Mouse (Mus musculus) ZHBTc4 (cell line): ENCODE results near the gene Fgf2.

Experiments used
- DNase-seq: peaks from one replicate; pipeline ENCODE4 v3.0.0-alpha.2; 2011; ENCODE audit warnings: low read depth, low spot score

The Fgf2 gene

DNA sequence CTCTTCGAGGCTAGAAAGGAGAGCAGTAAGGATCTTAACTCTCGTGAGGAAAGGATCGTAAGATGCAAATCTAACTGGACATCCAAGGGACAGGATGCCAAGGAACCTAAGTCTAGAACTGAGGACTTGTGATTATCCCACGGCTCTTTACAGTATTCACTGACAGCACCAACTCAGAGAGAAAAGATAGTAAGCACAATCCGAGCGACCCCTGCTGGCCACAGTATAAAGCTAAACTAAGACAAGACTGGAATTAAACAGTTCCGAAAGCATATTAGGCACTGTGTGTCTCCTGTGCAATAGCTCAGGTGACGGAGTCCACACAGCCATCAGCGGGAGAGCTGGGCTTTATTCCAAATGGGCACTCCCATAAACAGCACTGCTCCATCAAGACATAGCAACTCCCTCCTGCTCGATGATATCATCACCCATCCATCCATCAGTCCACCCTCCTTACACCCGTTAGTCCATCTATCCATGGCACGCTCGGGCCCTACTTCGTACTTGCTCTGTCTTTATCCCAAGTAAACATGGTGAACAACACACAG is 66.3 kb downstream of the Fgf2 start:
- DNase-seq = peak; percentile 84

DNA sequence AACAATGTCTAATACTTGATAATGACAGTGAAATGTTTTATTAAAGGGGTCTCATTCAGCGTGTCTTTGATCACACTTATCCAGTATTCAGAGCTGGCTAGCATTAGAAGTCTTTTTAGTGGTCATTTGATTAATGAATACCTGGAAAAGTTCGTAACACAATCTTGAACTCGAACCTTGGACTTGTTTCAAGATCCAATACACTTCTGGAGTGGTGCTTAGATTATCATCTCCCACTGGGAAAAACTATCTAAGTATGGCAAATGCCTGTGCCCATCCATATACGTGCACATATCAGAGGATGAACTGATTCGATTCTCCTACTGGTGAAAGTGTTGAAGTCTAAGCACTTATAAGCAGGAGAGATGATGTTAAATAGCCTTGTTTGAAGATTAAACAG is 70.2 kb downstream of the Fgf2 start:
- DNase-seq = no peak

DNA sequence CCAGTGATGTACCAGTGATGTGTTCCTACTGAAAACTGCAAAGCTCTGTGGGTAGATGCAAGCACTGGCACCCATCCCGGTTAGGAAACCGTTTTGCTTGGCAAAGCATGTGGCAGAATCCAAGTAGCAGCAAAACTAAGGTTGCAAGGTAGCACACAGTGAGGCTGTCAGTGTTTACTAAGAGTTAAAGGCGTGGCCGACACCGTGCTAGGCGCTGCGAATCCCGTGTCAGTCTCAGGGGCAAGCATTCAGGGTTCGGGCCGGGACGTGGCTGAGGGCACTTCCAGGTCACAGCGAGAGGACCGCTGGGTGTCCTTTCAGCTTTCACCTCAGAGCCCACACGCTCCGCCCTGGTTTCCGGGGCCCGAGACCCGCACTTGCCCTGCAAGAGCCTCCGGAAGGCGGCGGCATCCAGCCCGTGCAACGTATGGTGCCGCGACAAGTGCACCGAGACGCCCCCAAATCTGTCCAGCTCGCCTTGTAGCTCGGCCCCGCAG is 70.9 kb downstream of the Fgf2 start:
- DNase-seq = no peak

DNA sequence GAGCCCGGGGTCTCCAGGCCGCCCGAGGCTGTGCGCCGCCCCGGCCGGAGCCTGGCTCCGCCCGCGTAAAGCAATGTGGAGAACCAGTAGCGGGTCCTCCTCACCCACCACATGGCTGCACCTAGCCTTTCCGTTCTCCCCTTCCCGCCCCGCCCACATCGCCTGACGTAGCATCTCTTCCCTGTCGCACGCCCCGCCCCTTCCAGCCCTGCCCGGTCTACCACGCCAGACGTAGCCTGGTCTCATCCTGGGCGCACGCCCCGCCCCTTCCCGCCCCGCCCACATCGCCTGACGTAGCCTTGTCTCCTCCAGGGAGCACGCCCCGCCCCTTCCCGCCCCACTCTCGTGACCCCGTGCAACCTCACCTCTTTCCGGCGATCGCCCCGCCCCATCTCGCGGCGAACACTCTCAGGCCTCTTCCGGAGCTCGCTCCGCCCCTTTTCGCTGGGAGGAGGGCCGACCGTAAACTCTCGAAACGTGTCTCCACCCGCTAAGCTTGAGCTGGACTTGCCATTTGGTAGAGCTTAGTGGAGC is 71.4 kb downstream of the Fgf2 start, which contains the start of gene Spata5:
Gene Spata5 (plus strand): TSS at position 439 of the 534 bp plus-strand sequence.
- peak; percentile 100 for DNase-seq

DNA sequence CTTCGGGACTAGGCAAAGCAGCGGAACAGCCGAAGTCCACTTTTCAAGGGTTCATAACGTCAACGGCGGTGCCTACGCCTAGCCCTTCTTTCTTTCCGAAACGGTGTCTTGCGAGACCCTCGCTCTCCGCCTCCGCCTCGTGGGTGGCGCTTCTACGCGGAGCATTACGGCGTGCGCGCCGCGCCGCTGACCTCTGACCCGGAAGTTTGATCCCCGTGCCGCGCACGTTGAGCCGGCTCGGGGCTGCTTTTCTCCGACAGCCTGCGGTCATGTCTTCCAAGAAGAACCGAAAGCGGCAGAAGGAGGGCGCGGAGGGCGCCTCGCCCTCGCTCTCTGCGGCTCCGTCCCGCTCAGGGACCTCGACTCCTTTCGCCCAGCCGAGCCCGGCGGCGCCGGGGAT is 71.9 kb downstream of the Fgf2 start, which contains the start of gene Nudt6:
Gene Nudt6 (minus strand): TSS at position 140 of the 400 bp plus-strand sequence.
- DNase-seq = peak; percentile 98

DNA sequence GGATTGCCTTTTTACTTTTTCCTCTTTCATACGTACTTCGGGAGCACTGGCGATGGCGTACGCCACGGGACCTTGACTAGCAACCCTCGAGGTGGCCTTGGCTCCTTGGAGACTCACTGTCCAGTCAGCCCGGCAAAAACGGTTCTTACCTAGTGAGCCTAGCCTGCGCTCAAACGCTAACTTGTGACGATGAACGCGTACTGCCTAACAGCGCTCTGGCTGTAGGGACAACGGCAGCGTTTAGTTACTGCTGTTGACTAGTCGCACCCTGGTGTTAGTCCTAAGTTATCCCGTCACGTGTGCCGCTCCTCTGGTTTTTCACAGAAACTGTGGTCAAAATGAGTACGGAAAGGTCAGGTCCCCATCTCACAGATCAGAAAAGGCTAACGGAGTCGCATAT is 72.5 kb downstream of the Fgf2 start:
- peak; percentile 43 for DNase-seq

DNA sequence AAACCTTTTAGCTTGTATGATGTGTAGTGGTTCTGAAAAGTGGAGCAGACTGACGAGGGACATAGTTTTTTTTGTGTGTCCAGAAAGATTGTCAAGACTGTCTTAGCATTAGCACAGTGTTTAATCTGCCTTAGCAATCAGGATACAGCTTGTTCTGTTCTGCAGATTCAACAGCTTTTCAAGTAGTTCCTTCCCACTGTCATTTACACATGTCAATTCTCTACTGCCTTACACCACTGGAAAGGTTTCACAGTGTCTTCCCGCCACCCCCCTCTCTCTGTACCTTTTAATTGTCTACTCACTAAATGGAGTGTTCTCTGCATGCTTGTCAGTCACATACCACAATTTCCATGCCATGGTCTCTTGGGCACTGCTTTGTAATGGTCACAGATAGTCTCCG is 73.0 kb downstream of the Fgf2 start:
- no peak for DNase-seq

DNA sequence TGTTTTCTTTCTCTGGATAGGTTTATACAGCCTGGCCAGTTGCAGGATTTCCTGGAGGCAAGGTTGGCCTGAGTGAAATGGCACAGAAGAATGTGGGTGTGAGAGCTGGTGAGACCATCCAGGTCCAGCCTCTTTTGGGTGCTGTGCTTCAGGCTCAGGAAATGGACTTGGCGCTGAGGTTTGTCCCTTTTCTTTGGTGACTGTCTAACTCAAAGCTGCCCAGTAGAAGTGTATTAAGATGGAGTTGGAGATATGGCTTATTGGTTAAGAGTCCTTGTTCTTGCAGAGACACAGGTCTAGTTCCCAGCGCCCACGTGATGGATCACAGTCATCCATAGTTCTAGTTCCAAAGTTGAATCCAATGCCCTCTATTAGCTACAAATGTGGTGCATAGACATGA is 77.9 kb downstream of the Fgf2 start:
- DNase-seq = no peak

DNA sequence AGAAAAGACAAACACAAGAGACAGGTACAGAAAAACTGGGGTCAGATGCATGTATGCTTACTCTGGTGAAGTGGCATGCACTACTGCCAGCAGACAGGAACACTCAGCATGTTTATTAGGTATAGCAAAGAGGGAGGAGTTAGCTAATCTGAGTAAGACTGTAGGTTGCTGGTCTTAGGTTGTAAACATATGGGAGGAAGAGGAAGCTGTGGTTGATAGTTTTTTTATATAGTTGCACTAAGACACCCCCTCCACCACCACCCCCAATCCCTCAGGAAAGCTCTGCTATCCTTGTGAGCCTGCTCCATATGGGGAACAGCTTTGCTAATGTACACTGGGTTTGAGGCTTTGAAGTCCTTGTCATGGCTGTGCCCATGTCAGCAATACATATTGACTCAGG is 82.2 kb downstream of the Fgf2 start:
- DNase-seq = no peak

DNA sequence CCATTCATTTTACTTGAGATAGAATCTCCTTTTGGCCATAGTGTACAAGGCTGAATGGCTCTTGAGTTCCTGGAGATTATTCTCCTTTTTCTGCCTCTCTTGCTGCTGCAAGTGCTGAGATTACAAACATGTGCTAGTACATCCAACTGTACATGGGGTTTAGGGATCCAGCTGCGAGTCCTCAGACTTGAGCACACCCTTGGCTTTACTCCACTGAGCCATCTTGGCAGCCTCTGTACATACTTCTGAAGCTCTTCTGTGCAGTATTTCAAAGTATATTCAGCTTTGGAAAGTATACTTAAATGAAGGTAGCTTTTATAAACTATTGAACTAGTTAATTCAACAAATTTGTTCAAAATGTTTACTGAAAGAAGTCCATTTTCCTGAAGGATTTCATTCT is 91.6 kb downstream of the Fgf2 start:
- no peak for DNase-seq

DNA sequence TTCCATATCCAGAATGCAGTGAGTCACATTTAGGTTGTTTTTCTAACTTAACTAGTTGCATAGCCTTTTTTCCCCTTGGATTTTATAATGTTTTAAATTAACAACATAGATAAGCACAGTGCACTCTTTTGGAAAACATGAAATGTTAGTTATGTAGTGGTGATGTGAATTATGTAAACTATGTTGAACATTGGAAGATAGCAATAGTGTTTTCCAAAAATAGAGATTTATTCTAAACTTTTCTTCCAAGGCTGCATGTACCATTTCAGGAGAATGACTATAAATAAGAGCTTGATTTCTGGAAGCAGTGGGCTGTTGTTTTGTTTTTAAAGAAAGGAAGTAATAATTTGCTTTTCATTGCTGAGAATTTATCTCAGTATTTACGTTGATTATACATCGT is 95.3 kb downstream of the Fgf2 start:
- DNase-seq = no peak

DNA sequence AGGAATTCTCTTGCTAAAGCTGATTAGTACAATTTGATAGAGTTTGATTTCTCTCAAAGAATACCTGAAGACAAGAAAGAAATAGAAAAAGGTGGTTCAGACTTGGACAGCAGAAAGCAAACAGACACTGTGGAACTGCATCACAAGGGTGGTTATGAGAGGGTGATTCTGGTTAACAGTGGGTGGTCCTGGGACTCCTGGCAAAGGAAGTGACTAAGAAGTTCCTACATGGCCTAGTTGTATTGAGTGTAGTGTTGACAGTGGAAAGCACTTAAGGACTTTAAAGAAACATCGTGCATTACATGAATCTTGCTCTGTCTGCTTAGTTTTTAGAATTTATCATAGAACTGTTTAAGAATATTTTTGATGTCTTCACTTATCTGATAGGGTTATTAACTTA is 107.8 kb downstream of the Fgf2 start:
- DNase-seq = no peak
